Mouse (Mus musculus): ENCODE measurements around the gene Ap5z1. TPM values are rescaled to one million over a fixed set of nuclear protein-coding genes. Genes with fewer than 3 reads are reported as not detected.

Gene Ap5z1
- polyA plus RNA-seq, 1 experiment from 2014 or later, result 6.0 TPM

DNA sequence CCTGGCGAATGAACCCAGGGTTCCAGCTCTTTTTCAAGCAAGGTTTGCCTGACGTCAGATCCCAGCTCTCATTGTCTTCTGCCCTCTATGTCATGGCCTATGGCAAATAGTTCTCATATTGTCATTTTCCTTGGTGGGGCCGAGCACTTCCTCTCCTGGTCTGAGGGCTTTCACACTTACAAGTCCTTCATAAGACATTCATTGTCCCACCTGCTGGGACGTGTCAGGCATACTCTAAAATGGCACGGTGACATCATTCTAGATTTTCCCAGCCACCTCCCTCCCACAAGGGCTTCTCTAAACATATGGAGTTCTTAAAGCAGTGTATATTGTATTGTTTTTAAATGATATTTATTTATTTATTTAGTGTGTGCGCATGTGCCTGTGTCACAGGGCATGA, 35.1 kb upstream of the Ap5z1 start:
- H3K9ac ChIP-seq (ENCODE audit: low read length), result no peak overlapping the region
- H3K27ac ChIP-seq (replicated peaks in 1 of 2; ENCODE audit: control insufficient read depth in 1 of 2, insufficient read depth in 1 of 2, low read depth in 2 of 2, low read length in 2 of 2), result no peak overlapping the region
- no peaks in the 10 kb centered on the region for H3K36me3 ChIP-seq (ENCODE audit: control insufficient read depth, insufficient read depth, low read length)
- H3K4me3 ChIP-seq (ENCODE audit: control insufficient read depth in 1 of 2, insufficient read depth in 1 of 2, low read depth in 1 of 2, low read length in 2 of 2), result no peak overlapping the region
- 67% methylated on average over 6 of the region's 6 CpGs for WGBS
- H3K4me1 ChIP-seq (ENCODE audit: control insufficient read depth in 2 of 2, insufficient read depth in 2 of 2, low read length in 2 of 2), result peaks cover 47 to 63% of the 10 kb centered on the region in 2 experiments
- H3K27me3 ChIP-seq (ENCODE audit: control insufficient read depth, insufficient read depth, low read length), result no peaks in the 10 kb centered on the region
- no peaks in the 10 kb centered on the region for H3K9me3 ChIP-seq (ENCODE audit: control insufficient read depth, low read length)
- ATAC-seq (ENCODE audit: insufficient number of reproducible peaks, insufficient read depth, low FRiP score, low read depth), result no peak
- H3K4me2 ChIP-seq (ENCODE audit: low read length), result no peak overlapping the region

DNA sequence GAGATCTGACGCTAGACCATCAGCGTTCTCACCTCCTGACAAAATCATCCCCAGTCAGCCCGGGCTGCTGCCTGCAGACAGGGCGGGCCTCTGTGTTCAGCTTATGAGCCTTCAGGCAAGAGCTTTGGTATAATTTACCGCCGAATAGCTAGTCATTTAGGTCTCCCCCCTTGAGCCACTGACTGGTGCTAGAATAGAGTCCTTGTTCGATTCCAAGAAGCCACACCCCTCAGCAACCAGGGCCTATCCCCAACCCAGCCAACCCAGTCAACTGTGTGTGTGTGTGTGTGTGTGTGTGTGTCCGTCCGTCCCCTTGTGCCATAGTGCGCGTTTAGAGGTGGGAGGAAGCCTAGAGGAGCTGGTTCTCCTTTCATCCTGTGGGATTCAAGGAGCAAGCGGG, 32.7 kb upstream of the Ap5z1 start:
- no peak for ATAC-seq (ENCODE audit: insufficient number of reproducible peaks, insufficient read depth, low FRiP score, low read depth)
- no peak overlapping the region for H3K27ac ChIP-seq (replicated peaks in 1 of 2; ENCODE audit: control insufficient read depth in 1 of 2, insufficient read depth in 1 of 2, low read depth in 2 of 2, low read length in 2 of 2)
- peaks cover 18% of the 10 kb centered on the region for H3K36me3 ChIP-seq (ENCODE audit: control insufficient read depth, insufficient read depth, low read length)
- H3K4me1 ChIP-seq (ENCODE audit: control insufficient read depth in 2 of 2, insufficient read depth in 2 of 2, low read length in 2 of 2), result peaks cover 26 to 39% of the 10 kb centered on the region in 2 experiments
- no peaks in the 10 kb centered on the region for H3K27me3 ChIP-seq (ENCODE audit: control insufficient read depth, insufficient read depth, low read length)
- WGBS, result 84% methylated on average over 12 of the region's 12 CpGs
- H3K9ac ChIP-seq (ENCODE audit: low read length), result no peak overlapping the region
- H3K4me3 ChIP-seq (ENCODE audit: control insufficient read depth in 1 of 2, insufficient read depth in 1 of 2, low read depth in 1 of 2, low read length in 2 of 2), result no peak overlapping the region
- no peak overlapping the region for H3K4me2 ChIP-seq (ENCODE audit: low read length)
- H3K9me3 ChIP-seq (ENCODE audit: control insufficient read depth, low read length), result no peaks in the 10 kb centered on the region

DNA sequence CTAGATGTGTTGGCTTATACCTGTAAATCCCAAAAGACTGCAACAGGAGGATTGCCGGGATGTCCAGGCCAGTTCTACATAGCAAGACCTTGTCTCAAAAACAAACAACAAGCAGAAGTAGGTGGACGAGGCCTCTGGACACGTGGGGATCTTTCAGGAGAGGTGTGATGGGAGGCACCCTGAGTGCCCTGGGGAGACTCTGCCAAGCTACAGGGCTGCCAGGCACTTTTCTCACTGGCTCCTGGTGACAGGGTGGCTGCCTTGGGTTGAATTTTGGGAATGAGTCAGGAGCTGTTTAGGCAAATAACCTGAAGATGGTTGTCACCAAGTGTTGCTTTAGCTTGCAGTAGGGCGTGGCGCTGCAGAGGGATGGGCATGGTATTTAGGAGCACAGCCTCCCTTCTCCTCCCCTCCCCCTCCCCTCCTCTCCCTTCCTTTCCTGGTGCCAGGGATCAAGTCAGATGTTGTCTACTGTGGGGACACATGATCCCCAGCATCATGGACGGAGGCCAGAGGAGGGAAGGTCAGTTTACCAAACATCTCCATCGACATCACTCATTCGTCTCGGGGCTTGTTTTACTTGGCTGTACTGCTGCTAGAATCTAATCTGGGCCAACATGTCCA, 31.8 kb upstream of the Ap5z1 start:
- 67% methylated on average over 9 of the region's 9 CpGs for WGBS
- peaks cover 27% of the 10 kb centered on the region for H3K36me3 ChIP-seq (ENCODE audit: control insufficient read depth, insufficient read depth, low read length)
- no peaks in the 10 kb centered on the region for H3K9me3 ChIP-seq (ENCODE audit: control insufficient read depth, low read length)
- H3K4me1 ChIP-seq (ENCODE audit: control insufficient read depth in 2 of 2, insufficient read depth in 2 of 2, low read length in 2 of 2), result peaks cover 20 to 31% of the 10 kb centered on the region in 2 experiments
- no peak overlapping the region for H3K4me2 ChIP-seq (ENCODE audit: low read length)
- no peak overlapping the region for H3K27ac ChIP-seq (replicated peaks in 1 of 2; ENCODE audit: control insufficient read depth in 1 of 2, insufficient read depth in 1 of 2, low read depth in 2 of 2, low read length in 2 of 2)
- no peak overlapping the region for H3K4me3 ChIP-seq (ENCODE audit: control insufficient read depth in 1 of 2, insufficient read depth in 1 of 2, low read depth in 1 of 2, low read length in 2 of 2)
- H3K9ac ChIP-seq (ENCODE audit: low read length), result 0 out of 2 replicates have a peak overlapping the region, but pooled peaks have one; percentile 11
- no peak for ATAC-seq (ENCODE audit: insufficient number of reproducible peaks, insufficient read depth, low FRiP score, low read depth)
- H3K27me3 ChIP-seq (ENCODE audit: control insufficient read depth, insufficient read depth, low read length), result no peaks in the 10 kb centered on the region

DNA sequence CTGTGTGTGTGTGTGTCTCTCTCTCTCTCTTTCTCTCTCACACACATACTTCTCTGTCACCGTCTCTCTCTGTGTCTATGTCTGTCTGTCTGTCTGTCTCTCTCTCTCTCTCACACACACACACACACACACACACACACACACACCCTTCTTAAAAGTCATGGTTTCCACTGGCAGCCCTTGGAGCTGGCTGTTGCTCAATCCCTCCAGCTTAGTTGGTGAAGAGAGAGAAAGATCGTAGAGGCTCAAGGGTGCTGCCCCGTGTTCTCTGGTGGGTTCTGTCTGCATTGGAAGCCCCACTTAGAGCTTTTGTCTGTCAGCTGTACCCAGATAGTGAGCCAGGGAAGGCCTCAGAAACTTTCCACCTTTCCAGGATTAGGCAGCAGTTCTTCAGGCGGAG, 31.0 kb upstream of the Ap5z1 start:
- ATAC-seq (ENCODE audit: insufficient number of reproducible peaks, insufficient read depth, low FRiP score, low read depth), result no peak
- H3K27ac ChIP-seq (replicated peaks in 1 of 2; ENCODE audit: control insufficient read depth in 1 of 2, insufficient read depth in 1 of 2, low read depth in 2 of 2, low read length in 2 of 2), result no peak overlapping the region
- 67% methylated on average over 4 of the region's 4 CpGs for WGBS
- H3K4me2 ChIP-seq (ENCODE audit: low read length), result no peak overlapping the region
- H3K27me3 ChIP-seq (ENCODE audit: control insufficient read depth, insufficient read depth, low read length), result no peaks in the 10 kb centered on the region
- H3K9me3 ChIP-seq (ENCODE audit: control insufficient read depth, low read length), result no peaks in the 10 kb centered on the region
- peaks cover 14 to 27% of the 10 kb centered on the region in 2 experiments for H3K4me1 ChIP-seq (ENCODE audit: control insufficient read depth in 2 of 2, insufficient read depth in 2 of 2, low read length in 2 of 2)
- H3K9ac ChIP-seq (ENCODE audit: low read length), result peak overlapping the region; percentile 30; the same call in 1 of the 2 replicates
- H3K4me3 ChIP-seq (ENCODE audit: control insufficient read depth in 1 of 2, insufficient read depth in 1 of 2, low read depth in 1 of 2, low read length in 2 of 2), result no peak overlapping the region
- peaks cover 27% of the 10 kb centered on the region for H3K36me3 ChIP-seq (ENCODE audit: control insufficient read depth, insufficient read depth, low read length)

DNA sequence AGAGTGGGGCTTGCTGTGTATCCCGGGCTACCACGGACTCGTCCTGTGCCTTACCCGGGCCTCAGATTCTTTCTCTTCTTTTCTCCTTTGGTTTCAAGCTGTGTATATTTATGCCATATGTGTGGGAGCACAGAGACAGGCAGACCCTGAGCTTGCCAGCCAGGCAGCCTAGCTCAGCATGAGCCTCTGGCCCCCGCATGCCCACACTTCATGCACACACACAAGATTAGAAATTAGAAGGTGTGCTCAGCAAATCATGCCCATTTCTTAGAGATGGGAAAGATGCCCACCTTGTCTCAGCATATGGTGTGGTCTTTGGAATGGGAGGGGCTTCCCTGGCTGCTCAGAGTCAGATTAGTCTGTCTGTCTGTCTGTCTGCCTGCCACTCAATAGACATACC, 29.7 kb upstream of the Ap5z1 start:
- no peak overlapping the region for H3K27ac ChIP-seq (replicated peaks in 1 of 2; ENCODE audit: control insufficient read depth in 1 of 2, insufficient read depth in 1 of 2, low read depth in 2 of 2, low read length in 2 of 2)
- no peak overlapping the region for H3K9ac ChIP-seq (ENCODE audit: low read length)
- no peaks in the 10 kb centered on the region for H3K27me3 ChIP-seq (ENCODE audit: control insufficient read depth, insufficient read depth, low read length)
- H3K4me3 ChIP-seq (ENCODE audit: control insufficient read depth in 1 of 2, insufficient read depth in 1 of 2, low read depth in 1 of 2, low read length in 2 of 2), result no peak overlapping the region
- WGBS, result 93% methylated on average over 5 of the region's 5 CpGs
- peaks cover 9 to 24% of the 10 kb centered on the region in 2 experiments for H3K4me1 ChIP-seq (ENCODE audit: control insufficient read depth in 2 of 2, insufficient read depth in 2 of 2, low read length in 2 of 2)
- H3K4me2 ChIP-seq (ENCODE audit: low read length), result no peak overlapping the region
- no peaks in the 10 kb centered on the region for H3K9me3 ChIP-seq (ENCODE audit: control insufficient read depth, low read length)
- no peak for ATAC-seq (ENCODE audit: insufficient number of reproducible peaks, insufficient read depth, low FRiP score, low read depth)
- peaks cover 27% of the 10 kb centered on the region for H3K36me3 ChIP-seq (ENCODE audit: control insufficient read depth, insufficient read depth, low read length)

DNA sequence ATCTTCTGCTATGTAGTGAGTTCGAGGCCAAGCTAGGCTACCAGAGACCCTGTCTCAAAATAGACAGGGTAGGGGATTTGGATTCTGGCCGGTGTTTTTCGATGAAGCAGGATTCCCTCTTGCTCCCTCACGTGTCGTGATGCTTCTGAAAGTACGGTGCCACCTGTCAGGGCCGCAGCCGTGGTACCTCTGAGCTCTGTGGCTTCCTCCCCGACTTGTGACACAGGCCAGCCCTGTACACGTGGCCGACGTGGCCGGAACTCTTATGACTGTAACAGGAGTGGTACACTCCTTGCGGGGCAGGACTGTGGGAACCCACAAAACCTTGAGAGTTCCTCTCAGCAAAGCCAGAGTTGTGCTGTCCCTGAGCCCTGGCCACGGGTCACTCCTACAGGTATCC, 28.0 kb upstream of the Ap5z1 start:
- peaks cover 12 to 37% of the 10 kb centered on the region in 2 experiments for H3K4me1 ChIP-seq (ENCODE audit: control insufficient read depth in 2 of 2, insufficient read depth in 2 of 2, low read length in 2 of 2)
- H3K27me3 ChIP-seq (ENCODE audit: control insufficient read depth, insufficient read depth, low read length), result no peaks in the 10 kb centered on the region
- WGBS, result 96% methylated on average over 15 of the region's 15 CpGs
- H3K27ac ChIP-seq (replicated peaks in 1 of 2; ENCODE audit: control insufficient read depth in 1 of 2, insufficient read depth in 1 of 2, low read depth in 2 of 2, low read length in 2 of 2), result no peak overlapping the region
- no peak overlapping the region for H3K9ac ChIP-seq (ENCODE audit: low read length)
- H3K4me2 ChIP-seq (ENCODE audit: low read length), result no peak overlapping the region
- H3K9me3 ChIP-seq (ENCODE audit: control insufficient read depth, low read length), result no peaks in the 10 kb centered on the region
- H3K36me3 ChIP-seq (ENCODE audit: control insufficient read depth, insufficient read depth, low read length), result peaks cover 27% of the 10 kb centered on the region
- no peak overlapping the region for H3K4me3 ChIP-seq (ENCODE audit: control insufficient read depth in 1 of 2, insufficient read depth in 1 of 2, low read depth in 1 of 2, low read length in 2 of 2)
- no peak for ATAC-seq (ENCODE audit: insufficient number of reproducible peaks, insufficient read depth, low FRiP score, low read depth)

DNA sequence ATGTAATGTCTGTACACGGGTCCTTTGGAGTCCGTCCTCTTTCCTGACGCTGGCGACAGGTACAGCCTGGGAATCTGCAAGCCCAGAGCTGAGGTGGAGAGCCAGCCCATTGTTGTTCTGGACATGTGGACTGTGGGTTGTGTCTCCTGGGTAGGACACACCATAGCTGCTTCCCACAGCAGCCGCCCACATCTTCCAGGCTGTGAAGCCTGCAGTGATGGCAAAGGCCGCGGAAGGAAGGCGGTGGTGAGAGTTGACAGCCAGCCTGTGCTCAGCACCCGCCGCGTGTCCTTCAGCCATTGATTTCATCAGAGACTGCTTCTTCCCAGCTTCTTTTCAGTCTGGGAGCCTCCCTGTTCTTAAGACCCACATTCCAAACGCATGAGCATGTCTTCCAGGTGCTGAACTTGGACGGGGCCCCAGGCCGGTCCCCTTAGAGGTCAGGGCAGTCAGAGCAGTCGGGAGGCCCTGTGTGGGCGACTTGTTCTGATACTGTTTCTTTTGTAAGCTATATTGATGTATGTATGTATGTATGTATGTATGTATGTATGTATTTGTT, 25.3 kb upstream of the Ap5z1 start:
- H3K27ac ChIP-seq (replicated peaks in 1 of 2; ENCODE audit: control insufficient read depth in 1 of 2, insufficient read depth in 1 of 2, low read depth in 2 of 2, low read length in 2 of 2), result no peak overlapping the region
- peaks cover 27% of the 10 kb centered on the region for H3K36me3 ChIP-seq (ENCODE audit: control insufficient read depth, insufficient read depth, low read length)
- 73% methylated on average over 16 of the region's 16 CpGs for WGBS
- peaks cover 17 to 33% of the 10 kb centered on the region in 2 experiments for H3K4me1 ChIP-seq (ENCODE audit: control insufficient read depth in 2 of 2, insufficient read depth in 2 of 2, low read length in 2 of 2)
- H3K4me3 ChIP-seq (ENCODE audit: control insufficient read depth in 1 of 2, insufficient read depth in 1 of 2, low read depth in 1 of 2, low read length in 2 of 2), result no peak overlapping the region
- H3K27me3 ChIP-seq (ENCODE audit: control insufficient read depth, insufficient read depth, low read length), result no peaks in the 10 kb centered on the region
- no peak overlapping the region for H3K4me2 ChIP-seq (ENCODE audit: low read length)
- H3K9me3 ChIP-seq (ENCODE audit: control insufficient read depth, low read length), result no peaks in the 10 kb centered on the region
- ATAC-seq (ENCODE audit: insufficient number of reproducible peaks, insufficient read depth, low FRiP score, low read depth), result no peak
- no peak overlapping the region for H3K9ac ChIP-seq (ENCODE audit: low read length)
